Mouse (Mus musculus) liver, adult 2 months (tissue): ENCODE measurements around the gene Cd274. TPM values are rescaled to one million over a fixed set of nuclear protein-coding genes. Genes with fewer than 3 reads are reported as not detected.
A peak's percentile ranks its signal among the peaks of the same experiment; 100 is the strongest.

ENCODE experiments used
- DNase-seq: peaks from one replicate; pipeline ENCODE4 v3.0.0-alpha.2; 2011; ENCODE audit warnings: low read depth, low spot score; ENCODE audit errors: extremely low read depth
- H3K27ac ChIP-seq: fragments of 200-500 bp; replicated peaks from 2 replicates; pipeline ENCODE4 v1.5.1; 2012; ENCODE audit warnings: low read depth, mild to moderate bottlenecking, control low read depth, inconsistent platforms, low read length; ENCODE audit not compliant: insufficient read depth
- H3K27me3 ChIP-seq: fragments of 200-500 bp; 2 replicates; pipeline ENCODE4 v1.6.1; 2012; ENCODE audit warnings: mild to moderate bottlenecking, moderate library complexity, low read length, inconsistent platforms; ENCODE audit not compliant: control insufficient read depth, insufficient read depth
- H3K36me3 ChIP-seq: fragments of 200-500 bp; 2 replicates; pipeline ENCODE4 v1.6.1; 2012; ENCODE audit warnings: low read length, inconsistent platforms; ENCODE audit not compliant: control insufficient read depth, insufficient read depth
- H3K4me1 ChIP-seq: fragments of 200-500 bp; 2 replicates; pipeline ENCODE4 v1.6.1; 2011; ENCODE audit warnings: low read length; ENCODE audit not compliant: control insufficient read depth, insufficient read depth
- H3K4me3 ChIP-seq: fragments of 200-500 bp; 2 replicates; pipeline ENCODE4 v1.5.1; 2011; ENCODE audit warnings: low read depth, mild to moderate bottlenecking, control low read depth, low read length, moderate library complexity; ENCODE audit not compliant: insufficient read depth
- H3K79me2 ChIP-seq: fragments of 200-500 bp; 2 replicates; pipeline ENCODE4 v1.6.1; 2012; ENCODE audit warnings: inconsistent platforms, mild to moderate bottlenecking, low read length, moderate library complexity; ENCODE audit not compliant: control insufficient read depth, insufficient read depth
- H3K9ac ChIP-seq: fragments of 200-500 bp; 2 replicates; pipeline ENCODE4 v1.6.1; 2012; ENCODE audit warnings: low read depth, mild to moderate bottlenecking, control low read depth, inconsistent platforms, low read length
- CTCF ChIP-seq: fragments of 200-500 bp; IDR thresholded peaks from 2 replicates; pipeline ENCODE4 v1.5.1; 2011; ENCODE audit warnings: low read depth, low read length, control low read depth
- POLR2A ChIP-seq: fragments of 200-500 bp; IDR thresholded peaks from 2 replicates; pipeline ENCODE4 v1.6.1; 2011; ENCODE audit warnings: low read length, control low read depth; ENCODE audit not compliant: insufficient read depth; ENCODE audit errors: extremely low read depth
- WGBS: fragments of 180-500 bp; shearing (Covaris S2); methylation state at CpG from one replicate; pipeline ENCODE4 v1.1.7; 2018; 5-methylcytosine and 5-hydroxymethylcytosine counted together
- polyA plus RNA-seq: library from polyadenylated mRNA; depleted of rRNA; stranded (reverse); fragments of >200 nt; gene quantifications from 2 replicates; pipeline ENCODE4 v1.2.3, GENCODE M21; 2012
- total RNA-seq: library from RNA; depleted of rRNA; stranded (reverse); fragments of >200 nt; gene quantifications from 2 replicates; pipeline ENCODE4 v1.2.3, GENCODE M21; 2014

The Cd274 gene
- total and polyA plus RNA-seq, 2 experiments, result 1.2 to 2.1 TPM

- Histone ChIP-seq H3K27me3 (no peaks in the 10 kb centered on the region), H3K4me1 (no peaks in the 10 kb centered on the region), H3K36me3 (no peaks in the 10 kb centered on the region; the same call in 1 of the 2 replicates), H3K79me2 (no peaks in the 10 kb centered on the region), H3K27ac (no peak overlapping the region), H3K9ac (no peak overlapping the region), H3K4me3 (no peak overlapping the region)
- WGBS, result 33% methylated on average over 14 of the region's 14 CpGs
- DNase-seq, result peak; percentile 30
- TF ChIP-seq POLR2A, result no peak
- no peak for TF ChIP-seq CTCF
Measured at GRCm38 (mm10) chr19:29379839-29380603, 12.8 kb downstream of the Cd274 start.

GRCm38 (mm10) chr19:29383368-29383767 is 16.1 kb downstream of the Cd274 start:
- Histone ChIP-seq H3K4me1 (no peaks in the 10 kb centered on the region), H3K27me3 (no peaks in the 10 kb centered on the region), H3K27ac (no peak overlapping the region), H3K4me3 (no peak overlapping the region), H3K36me3 (no peaks in the 10 kb centered on the region), H3K9ac (no peak overlapping the region), H3K79me2 (no peaks in the 10 kb centered on the region)
- 93% methylated on average over 5 of the region's 5 CpGs for WGBS
- no peak for DNase-seq
- no peak for TF ChIP-seq POLR2A
- no peak for TF ChIP-seq CTCF

GRCm38 (mm10) chr19:29384412-29384811 is 17.2 kb downstream of the Cd274 start:
- 91% methylated on average over 9 of the region's 9 CpGs for WGBS
- Histone ChIP-seq H3K4me3 (no peak overlapping the region), H3K79me2 (no peaks in the 10 kb centered on the region), H3K9ac (no peak overlapping the region), H3K27me3 (no peaks in the 10 kb centered on the region), H3K4me1 (no peaks in the 10 kb centered on the region), H3K36me3 (no peaks in the 10 kb centered on the region), H3K27ac (no peak overlapping the region)
- TF ChIP-seq POLR2A, result no peak
- TF ChIP-seq CTCF, result no peak
- no peak for DNase-seq

GRCm38 (mm10) chr19:29384994-29385393 is 17.7 kb downstream of the Cd274 start:
- TF ChIP-seq POLR2A (no peak), CTCF (no peak)
- Histone ChIP-seq H3K4me3 (no peak overlapping the region), H3K27me3 (no peaks in the 10 kb centered on the region), H3K9ac (no peak overlapping the region), H3K27ac (no peak overlapping the region), H3K4me1 (no peaks in the 10 kb centered on the region), H3K36me3 (no peaks in the 10 kb centered on the region), H3K79me2 (no peaks in the 10 kb centered on the region)
- DNase-seq, result no peak
- 84% methylated on average over 6 of the region's 6 CpGs for WGBS

GRCm38 (mm10) chr19:29385822-29386221 is 18.6 kb downstream of the Cd274 start:
- TF ChIP-seq CTCF (no peak), POLR2A (no peak)
- Histone ChIP-seq H3K27ac (no peak overlapping the region), H3K4me3 (no peak overlapping the region), H3K36me3 (no peaks in the 10 kb centered on the region), H3K4me1 (no peaks in the 10 kb centered on the region), H3K9ac (no peak overlapping the region), H3K27me3 (no peaks in the 10 kb centered on the region), H3K79me2 (no peaks in the 10 kb centered on the region)
- WGBS, result 96% methylated on average over 4 of the region's 4 CpGs
- DNase-seq, result no peak

- 100% methylated on average over 1 of the region's 1 CpGs for WGBS
- Histone ChIP-seq H3K9ac (no peak overlapping the region), H3K27me3 (no peaks in the 10 kb centered on the region), H3K36me3 (no peaks in the 10 kb centered on the region), H3K79me2 (no peaks in the 10 kb centered on the region), H3K27ac (no peak overlapping the region), H3K4me3 (no peak overlapping the region), H3K4me1 (no peaks in the 10 kb centered on the region)
- DNase-seq, result no peak
- TF ChIP-seq POLR2A (no peak), CTCF (no peak)
Measured at GRCm38 (mm10) chr19:29388818-29389217, 21.6 kb downstream of the Cd274 start.
